Mouse (Mus musculus): ENCODE data around the gene AW146154. TPM values are rescaled to one million over a fixed set of nuclear protein-coding genes. Genes with fewer than 3 reads are reported as not detected.
"Not testable (repeated sequence)": the region's sequence is repeated elsewhere in the genome, so short reads cannot be mapped to it uniquely, and the experiment has no call there.

Gene AW146154
- total RNA-seq (2014; fragmentation: Nextera tagmentation) = 16.5 and 20.2 TPM in 2 replicates
- 10.5 and 23.2 TPM in 2 replicates for total RNA-seq (2017)

DNA sequence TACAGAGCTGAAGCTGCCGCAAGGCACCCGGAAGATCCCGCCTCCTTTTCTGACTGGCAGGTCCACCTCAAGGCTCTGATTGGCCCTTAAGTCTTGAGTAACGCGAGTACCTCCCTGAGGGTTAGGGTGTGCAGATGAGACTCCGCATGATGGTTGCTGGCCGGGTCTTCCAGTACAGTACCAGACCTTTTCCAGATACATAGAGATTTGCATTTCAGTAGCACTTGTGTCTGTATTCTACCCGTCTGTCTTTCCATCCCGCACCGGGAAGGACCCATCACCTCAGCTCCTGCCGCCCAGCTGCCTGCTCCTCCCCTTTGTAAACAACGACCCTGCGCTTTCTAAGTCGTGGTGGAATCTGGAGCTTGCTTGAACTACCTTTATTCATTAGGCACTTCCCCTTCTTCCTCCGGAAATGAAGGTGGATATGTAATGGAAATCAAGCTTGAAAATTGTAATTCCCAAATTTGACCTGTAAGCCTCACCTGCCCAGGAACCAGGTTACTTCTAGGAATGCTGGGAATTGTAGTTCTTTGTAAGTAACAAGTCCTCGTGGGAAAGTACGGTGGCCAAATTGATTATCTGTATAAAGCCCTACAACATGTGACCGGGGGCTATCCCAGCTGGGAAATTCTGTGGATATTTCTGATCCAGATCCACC, at the start of gene AW146154, which contains the start of gene Gm20449:
Gene AW146154 (minus strand): TSS at position 502 of the 661 bp plus-strand sequence.
Gene Gm20449 (minus strand): TSS at position 29 of the 661 bp plus-strand sequence.
- ATAC-seq (replicated peaks; ENCODE audit: low FRiP score, low TSS enrichment, poor library complexity, severe bottlenecking) = peak; percentile 99

GRCm38 (mm10) chr7:41512672-41513071, 13.0 kb upstream of the AW146154 start:
- ATAC-seq (replicated peaks; ENCODE audit: low FRiP score, low TSS enrichment, poor library complexity, severe bottlenecking) = no peak

DNA sequence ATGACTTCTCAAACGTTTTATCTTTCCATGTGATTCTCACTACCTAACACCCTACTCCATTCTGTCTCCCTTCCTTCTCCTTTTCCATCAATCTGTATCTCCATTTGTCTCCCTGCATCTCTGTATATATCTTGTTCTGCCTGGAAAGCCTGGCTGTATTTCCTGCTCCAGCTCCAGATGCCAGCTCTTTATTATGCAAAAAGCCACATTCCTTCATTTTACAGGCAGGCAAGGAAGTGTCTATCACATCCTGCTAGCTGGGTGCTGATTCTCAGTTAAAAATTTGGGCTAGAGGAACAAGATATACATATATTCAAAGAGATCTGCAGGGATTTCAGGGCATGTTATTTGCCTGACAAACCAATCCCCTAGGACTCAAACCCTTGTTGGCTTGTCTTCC, 12.5 kb upstream of the AW146154 start:
- no peak for ATAC-seq (replicated peaks; ENCODE audit: low FRiP score, low TSS enrichment, poor library complexity, severe bottlenecking)

- no peak for ATAC-seq (replicated peaks; ENCODE audit: low FRiP score, low TSS enrichment, poor library complexity, severe bottlenecking)
Measured at GRCm38 (mm10) chr7:41502402-41502801, 2.7 kb upstream of the AW146154 start.

GRCm38 (mm10) chr7:41500151-41500934, 653 bp upstream of the AW146154 start:
- ATAC-seq (replicated peaks; ENCODE audit: low FRiP score, low TSS enrichment, poor library complexity, severe bottlenecking) = peak; percentile 58

DNA sequence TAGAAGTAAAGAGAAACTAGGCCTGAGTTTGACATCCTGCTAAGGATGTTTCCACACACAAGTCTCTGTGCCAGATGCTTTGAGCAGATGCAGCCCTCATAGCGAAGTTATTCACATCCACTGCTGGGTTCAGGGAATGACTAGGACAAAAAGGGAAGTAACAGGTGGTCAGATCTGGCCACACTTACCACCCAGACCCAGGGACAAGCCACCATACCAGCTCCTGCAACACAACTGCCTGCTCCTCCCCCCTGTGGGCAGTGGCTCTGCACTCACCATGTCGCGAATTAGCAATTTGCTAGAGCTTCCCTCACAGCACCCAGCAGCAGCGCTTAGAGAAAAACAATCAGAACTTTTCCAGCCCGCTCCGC, 687 bp downstream of the AW146154 start:
- not testable (repeated sequence) for ATAC-seq (replicated peaks; ENCODE audit: low FRiP score, low TSS enrichment, poor library complexity, severe bottlenecking)

GRCm38 (mm10) chr7:41498464-41498863, 1.2 kb downstream of the AW146154 start:
- not testable (repeated sequence) for ATAC-seq (replicated peaks; ENCODE audit: low FRiP score, low TSS enrichment, poor library complexity, severe bottlenecking)

DNA sequence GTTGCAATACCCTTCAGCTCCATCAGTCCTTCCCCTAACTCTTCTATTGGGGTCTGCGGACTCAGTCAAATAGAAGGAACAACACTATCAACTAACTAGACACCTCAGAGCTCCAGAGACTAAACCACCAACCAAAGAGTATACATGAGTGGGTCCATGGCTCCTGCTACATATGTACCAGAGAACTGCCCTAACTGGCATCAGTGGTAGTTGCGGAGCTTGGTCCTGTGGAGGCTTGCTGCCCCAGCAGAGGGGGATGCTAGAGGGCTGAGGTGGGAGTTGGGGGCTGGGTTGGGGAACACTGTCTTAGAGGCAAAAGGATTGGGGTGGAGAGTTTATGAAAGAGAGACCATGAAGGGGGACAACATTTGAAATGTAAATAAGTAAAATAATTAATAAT, 1.8 kb downstream of the AW146154 start:
- no peak for ATAC-seq (replicated peaks; ENCODE audit: low FRiP score, low TSS enrichment, poor library complexity, severe bottlenecking)

- no peak for ATAC-seq (replicated peaks; ENCODE audit: low FRiP score, low TSS enrichment, poor library complexity, severe bottlenecking)
Measured at GRCm38 (mm10) chr7:41451864-41452263, 47.8 kb downstream of the AW146154 start.

DNA sequence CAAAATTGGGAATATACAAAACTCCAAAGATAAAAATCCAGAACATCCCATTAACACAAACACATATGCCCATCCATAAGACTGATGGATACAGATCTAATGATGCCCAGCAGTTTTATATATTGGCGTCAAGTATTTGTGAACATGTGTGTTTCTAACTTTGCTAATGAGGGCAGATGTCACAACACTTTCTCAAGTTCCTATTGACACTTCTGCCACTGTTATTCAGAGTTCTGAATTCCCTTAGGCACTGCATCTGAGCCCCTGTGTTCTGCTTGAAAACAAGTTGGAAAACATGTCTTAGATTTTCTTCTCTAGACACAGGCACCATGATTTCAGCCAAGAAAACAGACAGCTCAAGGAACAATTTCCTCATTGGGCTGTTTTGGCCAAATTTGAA, 51.1 kb downstream of the AW146154 start, which contains the start of gene Vmn2r57:
Gene Vmn2r57 (minus strand): TSS at position 101 of the 400 bp plus-strand sequence.
- ATAC-seq (replicated peaks; ENCODE audit: low FRiP score, low TSS enrichment, poor library complexity, severe bottlenecking) = not testable (repeated sequence)

Other genes with a start within 250 kb of the AW146154 start
- 10.7 and 17.8 TPM in 2 replicates for gene AI987944, start 106.5 kb downstream of the AW146154 start, total RNA-seq (2014; fragmentation: Nextera tagmentation)
- gene AI987944, start 106.5 kb downstream of the AW146154 start, total RNA-seq (2017) = 13.0 and 22.5 TPM in 2 replicates
- 0.10 TPM in 1 of 2 replicates, not detected in the other for gene Vmn2r57, start 51.2 kb downstream of the AW146154 start, total RNA-seq (2014; fragmentation: Nextera tagmentation)
- not detected in 2 replicates for gene Vmn2r57, start 51.2 kb downstream of the AW146154 start, total RNA-seq (2017)
- gene Gm20449, start 473 bp downstream of the AW146154 start, total RNA-seq (2014; fragmentation: Nextera tagmentation) = not detected in 2 replicates
- not detected in 2 replicates for gene Gm20449, start 473 bp downstream of the AW146154 start, total RNA-seq (2017)
- not detected in 2 replicates for gene Gm6871, start 73.8 kb upstream of the AW146154 start, total RNA-seq (2014; fragmentation: Nextera tagmentation)
- not detected in 2 replicates for gene Gm6871, start 73.8 kb upstream of the AW146154 start, total RNA-seq (2017)
- gene 2610021A01Rik, start 99.3 kb upstream of the AW146154 start, total RNA-seq (2014; fragmentation: Nextera tagmentation) = 27.8 and 30.2 TPM in 2 replicates
- gene 2610021A01Rik, start 99.3 kb upstream of the AW146154 start, total RNA-seq (2017) = 30.6 and 32.7 TPM in 2 replicates
- 9.7 and 13.1 TPM in 2 replicates for gene Zfp788, start 133.3 kb upstream of the AW146154 start, total RNA-seq (2014; fragmentation: Nextera tagmentation)
- 6.6 and 13.9 TPM in 2 replicates for gene Zfp788, start 133.3 kb upstream of the AW146154 start, total RNA-seq (2017)

All from megakaryocyte-erythroid progenitor cell, adult 5-6 weeks (primary cell).